Mouse (Mus musculus): ENCODE results near the gene Spin2g.
"Not testable (repeated sequence)": the region's sequence is repeated elsewhere in the genome, so short reads cannot be mapped to it uniquely, and the experiment has no call there.

Gene Spin2g

GRCm38 (mm10) chrX:34238633-34239032 is at the start of gene Spin2g:
Gene Spin2g, minus strand, starts transcription at chrX:34238733.
- not testable (repeated sequence) for DNase-seq (ENCODE audit: low read depth)
